Mouse (Mus musculus): ENCODE measurements around the gene Olfr374. TPM values are rescaled to one million over a fixed set of nuclear protein-coding genes. Genes with fewer than 3 reads are reported as not detected.
"Not testable (repeated sequence)": the region's sequence is repeated elsewhere in the genome, so short reads cannot be mapped to it uniquely, and the experiment has no call there.

Olfr374 gene
- not detected in 2 replicates for polyA plus RNA-seq (2016; fragmentation: Nextera tagmentation; extraction: Ambion mirVana)

DNA sequence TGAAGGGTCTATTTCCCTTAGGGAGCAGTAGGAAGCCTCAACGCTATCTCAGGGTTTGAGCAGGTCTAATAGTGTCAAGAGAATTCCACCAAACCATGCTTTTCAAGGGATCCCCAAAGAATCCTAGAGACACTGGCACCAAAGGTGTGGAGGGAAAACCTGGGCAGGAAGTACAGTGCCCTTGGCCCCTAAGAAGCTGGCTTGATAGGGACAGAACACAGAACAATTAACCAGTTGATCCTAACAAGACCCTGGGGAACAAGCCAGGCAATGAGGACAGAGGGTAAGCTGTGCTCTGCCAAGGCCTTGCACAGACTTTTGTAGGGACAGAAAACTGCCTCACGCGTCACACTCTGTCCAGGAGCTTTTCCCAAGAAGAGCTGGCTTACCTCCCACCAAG, at the start of gene Olfr374:
Olfr374 (plus strand) TSS at position 301 of the 400 bp plus-strand sequence.
- H3K4me1 ChIP-seq, result no peaks in the 10 kb centered on the region
- H3K4me3 ChIP-seq, result no peak within 1 kb of the TSS
- no peak within 1 kb of the TSS for H3K4me2 ChIP-seq
- no peaks in the 10 kb centered on the region for H3K9me3 ChIP-seq (replicated peaks)
- H3K36me3 ChIP-seq, result no peaks in the 10 kb centered on the region
- ATAC-seq, result no peak
- 76% methylated on average over 3 of the region's 3 CpGs for WGBS (ENCODE audit: insufficient replicate concordance)
- no peaks in the 10 kb centered on the region for H3K27me3 ChIP-seq (replicated peaks)
- no peak within 1 kb of the TSS for H3K27ac ChIP-seq
- no peak within 1 kb of the TSS for H3K9ac ChIP-seq

DNA sequence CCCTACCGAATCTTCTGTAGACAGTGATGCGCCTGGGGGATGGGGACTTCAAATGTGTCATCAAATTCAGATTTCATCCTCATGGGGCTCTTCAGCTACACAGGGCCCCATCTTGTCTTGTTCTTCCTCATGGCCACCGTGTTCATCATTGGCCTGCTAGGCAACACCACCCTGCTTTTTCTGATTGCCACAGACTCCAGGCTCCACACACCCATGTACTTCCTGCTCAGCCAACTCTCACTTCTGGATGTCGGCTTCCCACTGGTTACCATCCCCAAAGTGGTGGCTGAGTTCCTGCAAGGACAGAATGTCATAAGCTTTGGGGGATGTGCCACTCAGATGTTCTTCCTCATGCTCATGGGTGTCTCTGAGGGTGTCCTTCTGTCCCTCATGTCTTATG, 49.2 kb upstream of the Olfr374 start:
- H3K27me3 ChIP-seq (replicated peaks); H3K9me3 ChIP-seq (replicated peaks); H3K36me3 ChIP-seq; H3K4me3 ChIP-seq; H3K9ac ChIP-seq; ATAC-seq; H3K27ac ChIP-seq; H3K4me2 ChIP-seq; H3K4me1 ChIP-seq: not testable (repeated sequence)
- 61% methylated on average over 3 of the region's 4 CpGs for WGBS (ENCODE audit: insufficient replicate concordance)

DNA sequence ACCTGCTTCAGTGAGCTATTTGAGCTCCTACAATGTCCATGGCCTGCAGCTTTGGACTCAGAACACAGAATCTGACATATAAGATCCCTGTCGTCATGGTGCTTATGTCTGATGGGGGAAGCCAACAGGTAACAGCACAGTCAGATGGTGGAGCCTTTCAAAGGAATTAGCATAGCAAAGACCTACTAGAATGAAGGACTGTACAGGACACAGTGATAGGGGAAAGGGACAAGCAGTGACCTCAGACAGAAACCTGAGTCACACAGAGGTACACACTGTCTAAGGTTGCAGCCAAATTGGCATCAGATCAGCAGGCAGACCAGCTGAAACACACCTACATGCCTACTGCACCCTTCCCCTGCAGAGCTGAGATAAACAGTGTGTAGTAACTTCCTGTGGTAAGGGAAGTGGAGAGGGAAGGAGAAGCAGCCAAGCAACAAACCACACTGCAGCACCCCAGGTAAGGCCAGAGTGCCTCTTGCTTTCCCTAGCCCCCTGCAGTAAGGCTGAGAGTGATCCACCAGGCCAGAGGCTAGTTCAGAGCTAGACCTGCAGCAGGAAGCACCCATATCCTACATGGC, 39.9 kb upstream of the Olfr374 start:
- ATAC-seq, result not testable (repeated sequence)

DNA sequence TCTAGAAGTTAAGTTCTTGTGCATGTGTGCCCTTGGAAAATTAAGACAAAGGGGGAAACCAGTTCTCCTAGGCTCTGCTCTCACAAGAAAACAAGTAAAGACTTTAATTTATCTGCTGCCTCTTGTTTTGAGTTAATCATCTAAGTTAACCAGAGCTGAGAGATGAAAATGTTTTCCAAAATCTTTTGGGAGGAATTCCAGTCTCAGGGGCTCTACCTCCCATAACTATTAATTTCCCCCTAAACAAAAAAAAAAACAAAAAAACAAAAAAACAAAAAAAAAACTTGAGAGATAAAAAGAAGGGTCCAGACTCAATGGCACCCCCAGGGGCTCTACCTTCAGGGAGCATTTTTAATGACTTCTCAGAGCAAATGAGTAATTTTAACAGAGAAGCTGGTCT, 24.0 kb upstream of the Olfr374 start, which contains the start of gene Olfr373:
Olfr373 (plus strand) TSS at position 301 of the 400 bp plus-strand sequence.
- H3K36me3 ChIP-seq; H3K9me3 ChIP-seq (replicated peaks); H3K4me2 ChIP-seq; H3K27ac ChIP-seq; H3K27me3 ChIP-seq (replicated peaks); H3K9ac ChIP-seq; ATAC-seq; H3K4me1 ChIP-seq; H3K4me3 ChIP-seq: not testable (repeated sequence)

More for the DNA sequence above, 39.9 kb upstream of the Olfr374 start:
- not testable (repeated sequence) for H3K9ac ChIP-seq; H3K27me3 ChIP-seq (replicated peaks); H3K4me2 ChIP-seq; H3K36me3 ChIP-seq; H3K4me3 ChIP-seq; H3K4me1 ChIP-seq; H3K9me3 ChIP-seq (replicated peaks); H3K27ac ChIP-seq
- whole genome bisulfite sequencing (ENCODE audit: insufficient replicate concordance), result 70% methylated on average over 1 of the region's 1 CpGs

DNA sequence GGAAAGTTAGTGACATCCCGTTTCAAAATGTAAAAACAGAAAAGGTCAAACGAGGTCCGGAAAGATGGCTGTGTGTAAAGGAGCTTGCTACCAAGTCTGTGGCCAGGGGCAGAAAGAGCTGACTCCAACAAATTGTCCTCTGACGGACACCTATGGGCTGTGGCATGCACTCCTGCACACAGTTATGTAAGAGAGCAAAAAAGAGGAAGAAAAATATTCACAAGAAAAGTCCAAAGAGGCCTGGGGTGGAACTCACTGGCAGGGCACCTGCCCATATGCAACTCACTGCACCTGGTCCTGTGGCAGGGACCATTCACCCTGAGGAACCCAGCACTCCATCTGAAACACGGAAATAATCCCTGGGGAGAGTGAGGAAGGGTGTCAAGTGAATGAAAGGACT, 22.1 kb upstream of the Olfr374 start:
- ATAC-seq, result no peak
- Histone ChIP-seq H3K36me3 (no peaks in the 10 kb centered on the region), H3K4me1 (no peaks in the 10 kb centered on the region), H3K4me3 (no peak overlapping the region), H3K4me2 (no peak overlapping the region), H3K27me3 (replicated peaks) (no peaks in the 10 kb centered on the region), H3K9ac (no peak overlapping the region), H3K27ac (no peak overlapping the region), H3K9me3 (replicated peaks) (no peaks in the 10 kb centered on the region)
- WGBS (ENCODE audit: insufficient replicate concordance), result 44% methylated on average over 5 of the region's 5 CpGs

DNA sequence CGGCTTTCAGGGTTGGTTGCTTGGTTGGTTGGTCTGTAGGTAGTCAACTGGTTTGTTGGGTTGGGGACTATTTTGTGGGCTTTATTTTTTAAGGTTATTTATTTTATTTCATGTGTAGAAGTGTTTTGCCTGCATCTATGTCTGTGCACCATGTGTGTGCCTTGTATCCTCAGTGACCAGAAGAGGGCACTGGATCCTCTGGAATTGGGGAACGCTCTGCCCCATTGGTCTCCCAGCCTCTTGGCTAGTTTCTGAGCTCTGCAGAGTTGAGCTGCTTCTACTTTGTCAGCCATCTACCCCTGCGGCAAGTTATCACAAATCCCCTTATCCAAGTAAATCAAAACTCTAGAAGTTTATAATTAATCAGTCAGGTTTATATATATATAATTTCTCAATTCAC, 19.2 kb upstream of the Olfr374 start:
- 75% methylated on average over 3 of the region's 3 CpGs for WGBS (ENCODE audit: insufficient replicate concordance)
- ATAC-seq, result not testable (repeated sequence)

DNA sequence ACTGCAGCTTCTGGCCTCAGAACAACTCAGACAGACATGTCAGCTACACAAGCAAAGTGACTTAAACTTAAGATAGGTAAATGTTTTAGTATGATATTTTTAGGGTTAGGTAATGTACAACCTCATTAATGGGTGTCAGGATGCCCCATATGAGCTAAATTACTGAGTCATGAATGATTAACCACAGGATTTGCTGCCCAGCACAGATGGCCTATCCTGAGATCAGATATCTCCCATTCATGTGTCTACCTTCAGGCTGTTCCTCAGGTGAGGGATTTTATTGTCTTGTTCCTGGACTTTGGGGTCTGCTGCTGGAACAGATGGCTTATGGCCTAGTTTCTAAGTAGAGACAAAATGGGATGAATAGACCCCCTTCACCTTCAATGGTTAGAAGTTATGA, 10.1 kb upstream of the Olfr374 start:
- not testable (repeated sequence) for H3K4me3 ChIP-seq; H3K9ac ChIP-seq; H3K36me3 ChIP-seq; H3K9me3 ChIP-seq (replicated peaks); H3K27me3 ChIP-seq (replicated peaks); H3K4me1 ChIP-seq; H3K4me2 ChIP-seq; ATAC-seq; H3K27ac ChIP-seq

More for the DNA sequence above, 19.2 kb upstream of the Olfr374 start:
- not testable (repeated sequence) for H3K27me3 ChIP-seq (replicated peaks); H3K4me1 ChIP-seq; H3K9me3 ChIP-seq (replicated peaks); H3K9ac ChIP-seq; H3K36me3 ChIP-seq; H3K4me2 ChIP-seq; H3K27ac ChIP-seq; H3K4me3 ChIP-seq

DNA sequence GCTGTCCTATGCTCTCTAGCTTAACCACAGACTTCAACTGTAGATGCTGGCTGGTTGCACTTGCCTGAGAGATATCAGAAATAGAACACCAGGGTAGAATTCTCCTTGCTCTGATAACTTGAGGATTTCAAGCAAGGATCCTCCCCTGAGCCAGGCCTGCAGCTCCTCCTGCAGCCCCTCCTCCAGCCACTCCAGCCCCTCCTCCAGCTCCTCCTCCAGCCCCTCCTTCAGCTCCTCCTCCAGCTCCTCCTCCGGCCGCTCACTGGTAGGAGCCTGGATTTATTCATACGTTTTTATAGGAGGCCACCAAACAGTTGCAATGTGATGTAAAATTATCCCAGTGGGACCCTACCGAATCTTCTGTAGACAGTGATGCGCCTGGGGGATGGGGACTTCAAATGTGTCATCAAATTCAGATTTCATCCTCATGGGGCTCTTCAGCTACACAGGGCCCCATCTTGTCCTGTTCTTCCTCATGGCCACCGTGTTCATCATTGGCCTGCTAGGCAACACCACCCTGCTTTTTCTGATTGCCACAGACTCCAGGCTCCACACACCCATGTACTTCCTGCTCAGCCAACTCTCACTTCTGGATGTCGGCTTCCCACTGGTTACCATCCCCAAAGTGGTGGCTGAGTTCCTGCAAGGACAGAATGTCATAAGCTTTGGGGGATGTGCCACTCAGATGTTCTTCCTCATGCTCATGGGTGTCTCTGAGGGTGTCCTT, 7.3 kb upstream of the Olfr374 start:
- not testable (repeated sequence) for ATAC-seq; H3K27me3 ChIP-seq (replicated peaks); H3K4me2 ChIP-seq; H3K4me1 ChIP-seq; H3K9me3 ChIP-seq (replicated peaks); H3K36me3 ChIP-seq; H3K4me3 ChIP-seq; H3K9ac ChIP-seq; H3K27ac ChIP-seq
- WGBS (ENCODE audit: insufficient replicate concordance), result 57% methylated on average over 6 of the region's 7 CpGs

DNA sequence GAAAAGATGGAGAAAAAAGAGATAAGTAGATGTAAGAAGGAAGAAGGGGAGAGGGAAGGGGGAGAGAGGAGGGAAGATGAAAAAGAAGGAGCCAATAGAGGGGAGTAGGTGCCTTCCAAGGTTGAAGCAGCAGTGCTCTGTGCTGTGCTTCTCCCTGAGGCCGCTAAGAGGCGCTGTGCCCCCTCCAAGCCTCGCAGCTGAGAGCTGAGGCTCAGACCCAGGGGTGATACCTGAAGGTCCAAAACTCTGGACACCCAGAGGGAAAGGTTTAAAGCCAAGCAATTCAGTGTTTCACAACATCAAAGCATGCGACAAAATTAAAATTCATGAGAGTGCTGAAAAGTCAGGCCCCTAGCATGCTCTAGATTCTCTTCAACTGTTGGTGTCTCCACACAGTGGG, 1.7 kb upstream of the Olfr374 start:
- Histone ChIP-seq H3K4me3 (no peak overlapping the region), H3K27me3 (replicated peaks) (no peaks in the 10 kb centered on the region), H3K4me2 (no peak overlapping the region), H3K9ac (no peak overlapping the region), H3K4me1 (no peaks in the 10 kb centered on the region), H3K9me3 (replicated peaks) (no peaks in the 10 kb centered on the region), H3K27ac (no peak overlapping the region), H3K36me3 (no peaks in the 10 kb centered on the region)
- no peak for ATAC-seq
- WGBS (ENCODE audit: insufficient replicate concordance), result 15% methylated on average over 4 of the region's 4 CpGs

DNA sequence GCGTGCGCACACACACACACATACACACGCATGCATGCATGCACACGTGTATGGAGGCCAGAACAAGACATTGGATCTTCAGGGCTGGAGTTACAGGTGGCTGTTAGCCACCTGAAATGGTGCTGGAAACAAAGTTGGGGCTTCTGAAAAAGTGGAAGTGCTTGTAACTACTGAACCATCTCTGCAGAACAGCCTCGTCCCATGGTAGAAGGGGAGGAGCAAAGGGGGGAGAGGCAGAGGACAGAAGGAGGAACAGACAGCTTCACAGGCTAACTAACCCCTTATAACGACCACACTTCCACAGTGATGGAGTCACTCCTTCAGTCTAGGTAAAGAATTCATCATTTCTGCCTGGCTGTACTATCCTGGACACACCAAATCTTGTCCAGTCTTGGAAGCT, 4.0 kb downstream of the Olfr374 start:
- WGBS (ENCODE audit: insufficient replicate concordance), result 52% methylated on average over 6 of the region's 6 CpGs

DNA sequence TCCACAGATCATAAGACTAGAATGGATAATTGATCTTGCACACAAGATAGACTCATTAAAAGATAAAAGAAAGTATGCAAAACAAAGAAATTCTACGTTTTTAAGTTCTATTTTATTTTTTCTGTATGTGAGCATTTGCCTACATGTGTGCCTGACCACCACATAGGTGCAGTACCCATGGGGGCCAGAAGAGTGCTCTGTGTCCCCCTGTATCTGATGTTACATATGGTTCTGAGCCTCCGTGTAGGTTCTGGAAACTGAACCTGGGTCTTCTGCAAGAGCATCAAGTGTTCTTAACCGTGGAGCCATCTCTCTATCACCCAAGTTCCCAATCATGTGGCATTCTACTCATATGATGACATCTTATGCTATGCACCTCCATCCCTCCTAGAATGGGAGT, 5.6 kb downstream of the Olfr374 start:
- ATAC-seq, result no peak
- Histone ChIP-seq H3K36me3 (no peaks in the 10 kb centered on the region), H3K9ac (no peak overlapping the region), H3K27me3 (replicated peaks) (no peaks in the 10 kb centered on the region), H3K9me3 (replicated peaks) (no peaks in the 10 kb centered on the region), H3K4me3 (no peak overlapping the region), H3K4me2 (no peak overlapping the region), H3K27ac (no peak overlapping the region), H3K4me1 (no peaks in the 10 kb centered on the region)
- 53% methylated on average over 3 of the region's 3 CpGs for WGBS (ENCODE audit: insufficient replicate concordance)

More for the DNA sequence above, 4.0 kb downstream of the Olfr374 start:
- Histone ChIP-seq H3K27ac (no peak overlapping the region), H3K4me1 (no peaks in the 10 kb centered on the region), H3K4me2 (no peak overlapping the region), H3K9me3 (replicated peaks) (no peaks in the 10 kb centered on the region), H3K4me3 (no peak overlapping the region), H3K9ac (no peak overlapping the region), H3K27me3 (replicated peaks) (no peaks in the 10 kb centered on the region), H3K36me3 (no peaks in the 10 kb centered on the region)
- ATAC-seq, result no peak

DNA sequence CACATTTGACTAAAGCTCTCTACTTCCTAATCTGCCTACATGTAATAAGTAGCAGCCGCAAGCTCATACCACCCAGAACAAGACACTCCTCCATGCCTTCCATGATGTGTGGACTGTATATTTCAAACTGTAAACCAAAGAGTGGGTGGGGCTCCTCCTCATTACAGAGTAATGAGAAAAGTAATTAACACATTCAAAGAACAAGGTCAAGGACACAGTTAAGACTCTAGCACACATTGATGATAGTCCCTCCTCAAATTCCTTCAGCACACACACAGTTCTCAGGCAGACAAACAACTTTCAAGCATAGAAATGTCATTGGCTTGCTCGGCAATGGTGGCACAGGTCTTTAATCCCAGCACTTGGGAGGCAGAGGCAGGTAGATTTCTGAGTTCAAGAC, 8.4 kb downstream of the Olfr374 start:
- Histone ChIP-seq H3K36me3 (no peaks in the 10 kb centered on the region), H3K27me3 (replicated peaks) (no peaks in the 10 kb centered on the region), H3K4me3 (no peak overlapping the region), H3K4me2 (no peak overlapping the region), H3K4me1 (no peaks in the 10 kb centered on the region), H3K9ac (no peak overlapping the region), H3K9me3 (replicated peaks) (no peaks in the 10 kb centered on the region), H3K27ac (no peak overlapping the region)
- ATAC-seq, result no peak
- 76% methylated on average over 2 of the region's 2 CpGs for WGBS (ENCODE audit: insufficient replicate concordance)

DNA sequence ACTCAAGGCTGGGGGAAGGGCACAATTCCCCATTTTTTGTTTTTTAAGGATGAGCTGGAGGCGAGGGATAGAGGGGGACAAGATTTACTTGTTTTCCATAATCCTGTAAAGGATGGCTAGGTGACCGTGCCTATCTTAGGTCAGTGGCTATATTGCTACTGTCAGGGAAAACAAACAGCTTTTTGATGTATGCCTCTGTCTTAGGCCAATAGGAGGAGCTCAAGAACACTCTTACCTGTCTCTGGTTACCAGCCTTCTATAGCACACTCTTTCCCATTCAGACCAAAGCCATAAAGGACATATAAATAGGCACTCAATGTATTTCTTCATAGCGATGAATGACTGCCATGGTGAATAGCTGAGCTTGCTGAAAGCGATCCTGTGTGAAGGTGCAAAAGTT, 11.8 kb downstream of the Olfr374 start:
- H3K36me3 ChIP-seq, result no peaks in the 10 kb centered on the region
- H3K4me3 ChIP-seq, result no peak overlapping the region
- no peaks in the 10 kb centered on the region for H3K27me3 ChIP-seq (replicated peaks)
- no peak overlapping the region for H3K4me2 ChIP-seq
- no peak overlapping the region for H3K27ac ChIP-seq
- H3K4me1 ChIP-seq, result no peaks in the 10 kb centered on the region
- no peak for ATAC-seq
- no peak overlapping the region for H3K9ac ChIP-seq
- H3K9me3 ChIP-seq (replicated peaks), result no peaks in the 10 kb centered on the region
- WGBS (ENCODE audit: insufficient replicate concordance), result 37% methylated on average over 4 of the region's 4 CpGs

All from liver, embryonic 12.5 days (tissue).